Mouse (Mus musculus) kidney, adult 2 months (tissue): Measurements from ENCODE around the gene Foxp4.

Experiments
- CTCF ChIP-seq: fragments of 200-500 bp; conservative IDR thresholded peaks from 2 replicates; pipeline ENCODE4 v1.5.1; 2011; ENCODE audit warnings: low read depth, mild to moderate bottlenecking, control low read depth, low read length, moderate library complexity, mixed read lengths; ENCODE audit not compliant: insufficient read depth, insufficient read length
- POLR2A ChIP-seq: fragments of 200-500 bp; IDR thresholded peaks from one replicate; pipeline ENCODE4 v1.6.1; 2011; ENCODE audit warnings: low read depth, low read length, control low read depth

GRCm38 (mm10) chr17:47841521-47841920 is 82.9 kb downstream of the Foxp4 start:
- TF ChIP-seq POLR2A = no peak
- TF ChIP-seq CTCF = no peak
